Mouse (Mus musculus): ENCODE measurements around the gene Elmo3.

- TF ChIP-seq CTCF (IDR thresholded peaks at IDR 0.05; ENCODE audit: control insufficient read depth, insufficient read depth, low read length) (no peak), POLR2A (IDR thresholded peaks at IDR 0.05; ENCODE audit: borderline replicate concordance, control insufficient read depth, low read depth, low read length) (no peak)
Observed at GRCm38 (mm10) chr8:105311718-105312117, 6.3 kb downstream of the Elmo3 start.
